24 mouse cellular contexts compared by ENCODE assay signal in the genomic region with DNA sequence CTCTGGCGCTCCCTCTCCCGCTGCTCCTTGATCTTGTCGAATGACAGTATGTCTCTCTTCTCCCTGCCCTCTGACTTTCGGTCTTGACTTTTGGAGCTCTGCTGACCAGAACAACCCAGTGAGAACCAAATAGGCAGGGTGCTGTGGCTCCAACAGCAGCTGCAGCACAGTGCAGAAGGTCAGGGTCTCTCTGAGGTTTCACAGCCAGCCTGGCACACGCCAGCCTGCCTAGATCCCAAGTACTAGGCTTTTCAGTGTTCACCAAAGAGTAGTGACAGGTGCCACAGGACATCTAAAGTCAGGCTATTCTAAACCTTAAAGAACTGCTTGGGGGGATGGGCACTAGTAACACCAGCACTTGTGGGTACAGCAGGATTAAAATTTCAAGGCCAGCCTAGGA.
"Had no signal": no experiment of that assay in that cellular context is flagged by ENCODE, and none has a peak within 500 bp of the region (broad histone marks: within the 10 kb centered on the region; RNA-seq: fewer than 3 reads in every experiment).

No protein-coding gene starts in this region.

- H3K27ac ChIP-seq: heart, adult 2 months; heart, embryonic 13.5 days; heart, embryonic 15.5 days; hindbrain, embryonic 13.5 days; hindbrain, embryonic 15.5 days; hindbrain, postnatal 0 days; kidney, embryonic 15.5 days; kidney, postnatal 0 days; limb, embryonic 12.5 days; liver, embryonic 13.5 days; liver, embryonic 15.5 days had no signal

- H3K4me3 ChIP-seq: heart, adult 2 months; heart, embryonic 13.5 days; heart, embryonic 15.5 days; hindbrain, embryonic 13.5 days; hindbrain, embryonic 15.5 days; kidney, embryonic 15.5 days; limb, embryonic 12.5 days; liver, embryonic 13.5 days; liver, embryonic 15.5 days had no signal

- DNase-seq: gastrocnemius, postnatal 14 days; gastrocnemius, postnatal 36 days; heart, adult 11 months; heart, adult 2 months; heart, postnatal 14 days; heart, postnatal 36 days; kidney, adult 11 months; kidney, adult 2 months; kidney, postnatal 14 days; layer of hippocampus, adult 9-11 months; layer of hippocampus, postnatal 36 days; left cerebral cortex, postnatal 4 days; liver; liver, embryonic 13.5 days; liver, postnatal 0 days had no signal

- H3K27me3 ChIP-seq: heart, embryonic 13.5 days; heart, embryonic 15.5 days; hindbrain, embryonic 13.5 days; hindbrain, embryonic 15.5 days; kidney, embryonic 15.5 days; limb, embryonic 12.5 days; liver, embryonic 13.5 days; liver, embryonic 15.5 days had no signal

- H3K4me1 ChIP-seq: heart, embryonic 13.5 days; heart, embryonic 15.5 days; hindbrain, embryonic 13.5 days; hindbrain, embryonic 15.5 days; kidney, embryonic 15.5 days; limb, embryonic 12.5 days; liver, embryonic 13.5 days; liver, embryonic 15.5 days had no signal

- H3K9me3 ChIP-seq: heart, embryonic 13.5 days; heart, embryonic 15.5 days; hindbrain, embryonic 13.5 days; hindbrain, embryonic 15.5 days; kidney, embryonic 15.5 days; limb, embryonic 12.5 days; liver, embryonic 13.5 days; liver, embryonic 15.5 days had no signal
